Mouse (Mus musculus) brain, embryonic 14.5 days (tissue): ENCODE data around the gene Hpcal4.

Experiments
- CTCF ChIP-seq: fragments of 200-500 bp; IDR thresholded peaks from 2 replicates; pipeline ENCODE4 v1.5.1; 2012; ENCODE audit warnings: inconsistent platforms, mild to moderate bottlenecking, moderate library complexity, borderline replicate concordance; ENCODE audit not compliant: insufficient read depth, insufficient read length; ENCODE audit errors: extremely low read depth
- POLR2A ChIP-seq: fragments of 200-500 bp; IDR thresholded peaks from 2 replicates; pipeline ENCODE4 v1.6.1; 2012; ENCODE audit warnings: mild to moderate bottlenecking, inconsistent platforms, borderline replicate concordance; ENCODE audit not compliant: poor library complexity, insufficient read depth, insufficient read length, severe bottlenecking; ENCODE audit errors: extremely low read depth

DNA sequence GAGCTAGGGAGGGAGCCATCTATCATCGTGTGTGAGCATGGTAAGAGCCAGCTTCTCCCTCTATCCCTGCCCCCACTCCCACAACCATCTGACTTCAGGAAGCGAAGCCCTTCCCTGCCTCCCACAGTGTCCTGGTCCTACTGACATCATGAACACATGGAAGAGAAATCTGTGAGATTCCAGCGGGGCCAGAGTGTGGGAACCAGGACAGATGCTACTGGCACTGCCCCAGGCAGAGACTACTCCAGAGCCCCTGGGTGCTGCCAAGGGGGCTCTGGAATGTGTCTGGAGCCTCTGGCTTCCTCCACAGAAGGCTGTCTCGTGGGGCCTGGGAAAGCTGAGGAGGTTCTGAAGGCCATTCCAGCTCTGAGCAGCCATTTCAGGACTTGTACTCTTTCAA, 44.7 kb downstream of the Hpcal4 start:
- no peak for TF ChIP-seq CTCF
- TF ChIP-seq POLR2A = no peak
